Mouse (Mus musculus): Measurements from ENCODE around the gene Aco2.

The Aco2 gene

DNA sequence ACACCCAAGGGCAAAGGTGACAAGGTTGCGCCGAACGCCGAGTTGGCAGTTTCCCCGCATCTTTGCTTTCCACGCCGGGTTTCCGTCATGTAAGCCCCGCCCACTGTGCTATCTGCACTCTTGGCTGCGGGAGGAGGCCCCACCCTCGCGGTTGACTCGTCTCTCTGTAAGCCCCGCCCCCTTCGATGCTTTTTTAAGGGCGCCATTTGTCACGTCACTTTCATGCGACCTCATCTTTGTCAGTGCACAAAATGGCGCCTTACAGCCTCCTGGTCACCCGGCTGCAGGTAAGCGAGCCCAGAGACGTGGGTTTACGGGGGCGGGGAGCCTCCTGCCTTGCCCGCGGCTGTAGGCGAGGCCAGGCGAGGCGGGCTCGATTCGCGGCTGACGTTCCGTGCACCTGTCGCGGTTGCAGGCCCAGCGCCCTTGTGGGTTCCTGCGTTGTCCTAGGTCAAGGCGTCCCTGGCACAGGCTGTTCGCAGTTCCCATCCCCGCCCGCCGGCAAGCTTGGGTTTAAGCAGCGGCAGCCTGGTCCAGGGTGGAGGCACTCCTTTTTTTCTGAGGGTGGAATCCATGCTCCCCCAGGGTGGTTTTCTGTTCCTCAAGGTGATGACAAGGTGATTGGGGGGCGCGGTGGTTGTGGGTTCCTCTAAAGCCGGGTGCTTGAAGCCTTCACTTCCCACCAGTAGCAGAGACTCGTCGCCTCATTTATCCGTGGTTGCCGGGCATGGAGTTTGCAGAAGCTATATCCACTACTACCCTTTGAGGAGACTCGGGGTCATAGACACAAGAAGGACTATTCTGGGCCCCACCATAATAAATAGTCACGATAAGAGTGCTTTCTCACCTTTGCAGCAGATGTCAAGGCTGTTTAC lies at the start of gene Aco2:
Gene Aco2, plus strand, starts transcription at position 48 of the 875 bp plus-strand sequence.
- DNase-seq (ENCODE audit: low read depth, low spot score): peak; percentile 98

DNA sequence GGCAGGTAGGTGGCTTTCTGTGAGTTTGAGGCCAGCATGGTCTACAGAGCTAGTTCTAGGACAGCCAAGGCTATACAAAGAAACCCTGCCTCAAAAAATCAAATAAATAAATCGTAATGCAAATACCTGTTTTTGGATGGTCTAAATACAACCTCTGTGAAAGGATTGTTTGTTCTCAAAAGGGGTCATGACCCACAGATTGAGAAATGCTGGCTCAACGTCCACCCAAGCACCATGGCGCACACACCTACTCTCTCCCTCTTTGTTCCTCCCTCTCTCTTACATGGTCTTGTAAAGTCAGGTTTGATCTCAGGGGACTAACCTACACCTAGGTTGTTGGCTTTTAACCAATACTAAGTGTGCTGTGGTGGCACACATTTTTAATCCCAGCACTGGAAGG lies 49.5 kb upstream of the Aco2 start:
- no peak for DNase-seq (ENCODE audit: low read depth, low spot score)

DNA sequence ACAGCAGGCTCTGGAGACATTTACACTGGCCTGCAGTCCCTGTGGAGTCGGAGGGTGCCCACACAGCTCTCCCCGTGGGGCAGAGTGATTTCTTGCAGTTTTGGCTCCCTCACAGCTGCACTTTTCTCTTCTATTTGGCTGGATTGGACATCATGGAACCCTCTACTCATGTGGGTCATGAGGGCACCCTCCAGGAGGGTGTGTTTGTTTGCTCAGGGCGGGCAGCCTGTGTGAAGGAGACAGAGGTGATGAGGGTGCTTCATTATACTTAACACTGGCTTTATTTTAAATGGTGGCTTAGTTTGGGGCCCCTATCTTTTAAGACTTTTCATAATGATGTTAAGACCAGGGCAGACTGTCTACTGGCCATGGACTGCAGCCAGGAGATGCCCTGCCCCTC lies 47.3 kb upstream of the Aco2 start:
- DNase-seq (ENCODE audit: low read depth, low spot score): no peak

DNA sequence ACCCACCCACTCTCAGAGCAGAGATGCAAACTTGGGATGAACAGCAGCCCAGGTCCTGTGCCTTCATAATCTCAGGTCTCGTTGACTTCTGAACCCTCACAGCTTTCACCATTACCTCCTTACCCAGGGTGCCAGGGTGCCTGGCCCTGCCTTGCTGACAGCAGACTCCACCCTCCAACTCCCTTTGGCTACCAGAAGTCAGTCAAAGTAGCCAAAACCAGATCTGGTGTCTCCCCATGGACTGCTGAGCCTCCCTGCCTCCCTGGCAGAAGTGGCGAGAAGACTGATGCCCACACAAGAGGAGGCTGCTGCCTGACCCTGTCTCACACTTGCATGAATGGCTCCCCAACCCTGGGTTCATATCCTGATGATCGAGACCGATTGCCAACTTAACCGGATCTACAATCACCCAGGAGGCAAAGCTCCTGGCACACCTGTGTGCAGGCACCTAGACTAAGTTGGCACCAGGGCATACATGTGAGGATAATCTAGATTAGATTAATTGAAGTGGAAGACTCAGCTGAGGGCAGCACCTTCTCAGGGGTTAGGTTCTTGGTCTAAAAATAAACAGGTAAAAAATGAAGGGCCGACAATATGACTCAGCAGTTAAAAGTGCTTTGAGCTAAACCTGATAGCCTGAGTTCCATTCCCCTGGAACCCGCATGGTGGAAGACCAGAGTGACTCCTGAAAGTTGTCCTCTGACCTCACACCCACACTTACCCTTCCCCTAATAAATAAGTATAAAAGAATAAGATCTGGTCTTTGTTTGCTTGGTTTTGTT lies 43.5 kb upstream of the Aco2 start:
- DNase-seq (ENCODE audit: low read depth, low spot score): no peak

DNA sequence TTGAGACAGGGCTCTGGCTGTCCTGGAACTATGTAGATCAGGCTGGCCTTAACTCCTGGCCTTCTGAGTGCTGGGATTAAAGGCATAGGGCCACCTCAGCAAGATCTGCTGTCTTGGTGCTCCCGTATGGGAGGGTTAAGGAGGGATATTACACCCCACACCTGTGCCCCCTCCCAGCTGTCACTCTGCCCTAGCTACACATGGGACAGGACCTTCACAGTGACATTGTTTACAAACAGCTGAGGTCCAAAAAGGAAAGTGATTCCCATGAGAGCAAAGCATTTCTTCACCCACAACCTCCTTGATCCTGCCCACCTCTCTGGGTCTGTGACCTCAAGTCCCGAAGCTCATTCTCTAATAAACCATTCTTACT lies 42.9 kb upstream of the Aco2 start:
- DNase-seq (ENCODE audit: low read depth, low spot score): no peak

DNA sequence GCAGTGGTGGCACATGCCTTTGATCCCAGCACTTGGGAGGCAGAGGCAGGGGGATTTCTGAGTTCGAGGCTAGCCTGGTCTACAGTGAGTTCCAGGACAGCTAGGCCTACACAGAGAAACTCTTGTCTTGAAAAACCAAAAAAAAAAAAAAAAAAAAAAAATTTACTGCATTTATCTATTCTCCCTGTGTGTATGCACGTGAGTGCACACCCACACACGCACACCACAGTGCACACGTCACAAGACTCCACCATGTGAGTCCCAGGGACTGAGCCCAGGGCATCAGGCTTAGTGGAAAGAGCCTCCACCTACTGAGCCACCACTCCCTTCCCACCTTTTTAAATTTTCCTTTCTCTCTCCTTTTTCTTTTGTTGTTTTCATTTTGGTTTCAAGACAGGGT lies 41.6 kb upstream of the Aco2 start:
- no peak for DNase-seq (ENCODE audit: low read depth, low spot score)

DNA sequence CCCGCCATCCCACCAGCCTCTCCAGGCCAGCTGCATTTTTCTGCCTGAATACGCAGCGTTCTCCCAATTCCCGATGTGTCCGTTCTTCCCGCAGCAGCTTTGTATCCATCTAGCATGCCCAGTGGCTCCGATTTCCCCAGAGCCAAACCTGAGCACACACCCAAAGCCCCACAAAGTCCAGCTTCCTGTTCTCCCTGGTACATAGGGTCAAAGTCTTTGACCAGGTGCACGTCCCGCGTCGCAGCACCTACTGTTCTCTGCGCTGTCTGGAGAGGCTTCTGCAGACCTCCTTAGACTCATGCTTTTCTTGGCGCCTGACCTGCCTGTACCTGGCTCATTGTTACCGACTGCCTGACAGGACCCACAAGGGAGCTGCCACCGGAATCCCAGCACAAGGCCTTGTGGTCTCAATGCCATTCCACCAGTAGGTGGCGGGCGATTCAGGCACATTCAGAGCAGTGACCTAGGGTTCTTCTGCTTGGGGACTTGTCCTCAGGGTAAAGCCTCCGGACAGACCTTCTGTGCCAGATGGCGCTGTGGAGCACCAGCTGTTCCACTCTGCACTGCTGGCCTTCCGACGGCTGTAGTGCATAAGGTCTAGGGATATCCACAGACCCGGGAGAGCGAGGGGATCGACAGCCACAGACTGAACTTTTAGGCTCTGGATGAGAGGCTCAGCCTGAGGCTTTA lies 40.8 kb upstream of the Aco2 start:
- DNase-seq (ENCODE audit: low read depth, low spot score): peak; percentile 93

DNA sequence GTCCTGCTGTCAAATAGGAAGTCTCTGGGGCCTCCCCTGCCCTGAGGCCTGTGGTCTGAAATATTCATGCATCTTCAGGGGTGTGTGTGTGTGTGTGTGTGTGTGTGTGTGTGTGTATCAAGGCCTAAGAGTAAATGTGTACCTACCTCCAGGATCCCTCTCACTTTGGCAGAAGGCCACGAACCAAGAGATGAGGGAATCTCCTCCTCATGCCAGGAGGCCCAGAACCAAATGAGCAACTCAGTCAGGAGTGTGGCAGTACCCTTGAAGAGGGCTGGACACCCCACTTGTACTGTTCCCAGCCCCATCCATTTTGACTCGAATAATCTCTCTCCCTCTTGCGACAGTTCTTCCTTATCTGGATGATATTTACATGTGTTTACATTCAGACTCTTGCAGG lies 39.9 kb upstream of the Aco2 start:
- no peak for DNase-seq (ENCODE audit: low read depth, low spot score)

DNA sequence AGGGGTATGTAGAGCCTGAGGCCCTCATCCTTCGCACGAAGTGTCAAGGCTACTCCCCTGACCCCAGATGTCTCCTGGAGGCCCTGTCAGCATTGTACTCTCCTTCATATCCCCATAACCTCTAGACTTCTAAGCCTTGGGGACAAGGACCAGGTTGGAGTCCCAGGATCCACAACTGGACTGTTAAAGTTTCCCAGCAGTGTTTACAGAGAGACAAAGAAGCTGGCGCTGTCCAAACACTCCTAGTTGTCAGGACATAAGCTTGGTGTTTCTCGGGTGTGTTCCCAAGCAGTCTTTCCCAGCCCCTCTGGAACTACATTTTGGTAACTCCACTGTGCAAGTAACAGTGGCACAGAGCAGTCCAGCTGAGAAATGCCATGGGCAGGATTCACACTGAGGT lies 38.6 kb upstream of the Aco2 start:
- no peak for DNase-seq (ENCODE audit: low read depth, low spot score)

DNA sequence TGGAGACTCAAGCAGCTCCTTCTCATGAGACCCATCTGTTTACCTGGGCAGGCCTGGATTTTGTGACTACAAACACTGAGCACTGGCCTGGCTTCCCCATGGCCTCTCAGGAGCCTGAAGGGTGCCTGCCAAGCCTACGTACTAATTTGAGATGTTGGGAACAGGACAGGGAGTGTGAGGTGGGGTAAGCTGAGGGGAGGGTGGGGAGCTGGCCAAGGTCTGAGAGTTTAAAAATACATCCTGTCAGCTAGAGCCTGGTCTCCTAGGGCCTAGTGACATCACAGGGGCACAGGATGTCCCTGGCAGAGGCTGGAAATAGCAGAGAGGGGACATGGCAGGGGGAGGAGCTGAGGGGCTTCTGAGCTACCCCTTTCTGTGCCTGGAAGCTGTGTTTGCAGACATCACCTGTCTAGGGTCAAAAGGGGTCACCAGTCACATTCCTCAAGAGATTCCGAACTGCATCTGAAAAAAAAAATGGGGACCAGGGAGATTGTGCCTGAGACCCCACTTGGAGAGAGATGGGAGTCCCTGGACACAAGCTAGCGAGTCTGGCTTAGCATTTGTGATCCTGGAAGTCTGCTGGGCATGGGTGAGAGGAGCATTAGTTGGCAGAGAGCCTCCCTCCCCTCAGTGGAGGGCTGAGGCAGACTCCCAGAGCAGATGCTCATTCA lies 37.8 kb upstream of the Aco2 start:
- no peak for DNase-seq (ENCODE audit: low read depth, low spot score)

DNA sequence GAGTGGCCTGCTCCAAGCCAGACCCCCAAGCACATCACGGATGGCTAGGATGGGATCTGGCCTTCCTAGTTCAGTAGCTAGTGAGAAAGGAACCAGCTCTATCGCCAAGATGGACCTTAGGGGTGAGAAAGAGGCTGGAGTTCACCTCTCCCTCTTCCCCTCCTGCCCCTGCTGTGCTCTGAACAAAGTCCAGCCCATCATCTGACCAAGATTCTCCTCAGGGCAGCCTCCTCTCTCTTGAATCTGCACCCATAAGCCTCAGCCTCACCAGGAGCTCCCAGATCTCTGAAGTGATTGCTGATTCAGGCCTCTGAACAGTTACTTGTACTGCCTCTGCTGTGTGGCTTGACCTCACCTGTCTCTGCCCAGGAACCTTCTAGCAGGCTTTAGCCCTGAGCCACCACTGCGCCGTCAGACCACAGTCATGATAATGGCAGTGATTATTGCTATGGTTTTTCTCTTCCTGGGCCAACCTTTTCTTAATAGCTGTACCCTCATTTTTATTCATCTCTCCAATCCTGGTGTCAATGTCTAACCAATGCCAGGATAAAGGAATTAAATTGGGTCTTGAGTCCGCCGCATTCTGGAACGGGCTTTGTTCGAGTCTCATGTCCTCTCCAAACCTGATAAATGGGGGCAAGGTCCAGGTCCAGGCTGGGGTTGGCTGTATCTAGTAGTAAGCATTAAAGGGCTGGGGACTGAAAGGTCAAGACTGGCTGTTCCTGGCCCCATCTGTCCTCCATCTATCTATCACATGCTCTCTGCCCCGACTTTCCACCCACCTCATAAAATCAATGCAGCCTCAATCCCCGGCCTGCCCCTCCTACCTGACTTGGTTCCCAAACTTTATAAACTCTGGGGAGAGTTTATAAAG lies 36.9 kb upstream of the Aco2 start:
- DNase-seq (ENCODE audit: low read depth, low spot score): no peak

DNA sequence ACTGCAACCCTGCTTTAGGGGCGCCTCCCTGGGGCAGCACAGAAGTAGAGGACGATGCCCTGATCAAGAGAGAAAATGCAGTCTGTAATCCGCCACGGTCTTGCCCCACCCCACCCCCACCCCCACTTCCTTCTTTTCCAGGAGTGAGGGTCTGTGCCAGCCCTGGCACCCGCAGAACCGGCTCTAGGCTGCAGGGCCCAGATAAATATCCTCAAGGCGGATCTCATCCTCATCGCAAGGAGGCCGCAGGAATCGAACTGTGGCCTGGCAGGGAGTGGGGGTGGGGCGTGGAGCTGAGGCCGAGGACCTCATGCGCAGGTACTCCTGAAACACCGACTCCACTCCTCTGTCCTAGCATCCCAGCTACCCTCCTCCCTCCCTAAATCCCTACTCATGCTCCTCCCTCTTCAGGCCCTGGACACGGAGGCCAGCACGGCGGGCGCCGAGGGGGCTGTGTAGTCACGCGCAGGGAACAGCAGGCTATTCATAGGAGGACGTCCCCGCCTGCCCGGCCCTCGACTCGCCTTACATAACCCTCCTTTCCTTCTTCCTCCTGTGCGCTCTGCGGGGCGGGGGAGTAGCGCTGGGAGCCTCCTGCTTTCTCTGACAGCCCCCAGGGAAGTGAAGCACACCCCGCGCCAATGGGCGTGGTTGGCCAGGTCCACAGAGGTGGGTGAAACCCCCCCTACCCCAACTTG lies 35.8 kb upstream of the Aco2 start:
- DNase-seq (ENCODE audit: low read depth, low spot score): peak; percentile 72

DNA sequence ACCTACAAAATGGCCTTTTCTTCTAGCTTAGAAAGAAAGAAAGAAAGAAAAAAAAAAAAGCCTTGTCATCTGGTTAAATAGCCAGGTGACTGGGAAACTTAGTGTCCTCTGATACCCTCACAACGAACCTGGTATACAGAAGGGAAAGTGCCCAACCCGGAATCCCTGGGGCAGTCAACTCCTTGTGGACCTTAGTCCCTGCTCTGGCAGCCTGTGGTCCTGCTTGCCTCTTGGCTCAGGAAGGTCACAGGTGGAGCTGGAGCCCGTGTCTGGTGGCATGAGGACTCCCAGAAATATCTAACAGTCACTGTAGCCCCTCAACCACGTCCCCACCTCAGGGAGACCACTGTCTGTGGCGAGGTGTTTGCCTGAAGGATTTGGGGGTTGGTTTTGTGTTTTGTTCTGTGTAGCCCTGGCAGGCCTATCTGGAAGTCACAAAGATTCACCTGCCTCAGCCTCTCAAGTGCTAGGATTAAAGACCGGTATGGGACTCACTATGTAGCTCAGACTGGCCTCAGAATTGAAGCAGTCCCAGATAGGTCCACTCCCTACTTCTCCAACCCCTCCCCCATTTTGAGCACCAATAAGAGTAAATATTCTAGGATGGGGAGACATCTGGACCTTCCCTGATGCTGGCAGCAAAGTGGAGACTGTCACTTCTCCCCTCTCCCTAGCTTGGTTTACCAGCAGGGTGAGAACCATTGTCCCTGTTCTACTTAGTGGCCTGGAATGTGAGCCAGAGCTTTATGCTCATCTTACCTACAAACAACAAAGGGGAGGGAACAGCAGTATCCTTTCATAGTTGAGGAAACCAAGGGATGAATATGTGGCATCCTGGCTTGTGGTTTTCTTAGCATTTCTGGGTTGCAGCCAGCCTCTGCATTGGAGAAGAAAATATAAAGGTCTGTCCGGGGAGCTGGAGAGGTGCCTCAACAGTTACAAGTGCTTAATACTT lies 34.9 kb upstream of the Aco2 start:
- DNase-seq (ENCODE audit: low read depth, low spot score): no peak

DNA sequence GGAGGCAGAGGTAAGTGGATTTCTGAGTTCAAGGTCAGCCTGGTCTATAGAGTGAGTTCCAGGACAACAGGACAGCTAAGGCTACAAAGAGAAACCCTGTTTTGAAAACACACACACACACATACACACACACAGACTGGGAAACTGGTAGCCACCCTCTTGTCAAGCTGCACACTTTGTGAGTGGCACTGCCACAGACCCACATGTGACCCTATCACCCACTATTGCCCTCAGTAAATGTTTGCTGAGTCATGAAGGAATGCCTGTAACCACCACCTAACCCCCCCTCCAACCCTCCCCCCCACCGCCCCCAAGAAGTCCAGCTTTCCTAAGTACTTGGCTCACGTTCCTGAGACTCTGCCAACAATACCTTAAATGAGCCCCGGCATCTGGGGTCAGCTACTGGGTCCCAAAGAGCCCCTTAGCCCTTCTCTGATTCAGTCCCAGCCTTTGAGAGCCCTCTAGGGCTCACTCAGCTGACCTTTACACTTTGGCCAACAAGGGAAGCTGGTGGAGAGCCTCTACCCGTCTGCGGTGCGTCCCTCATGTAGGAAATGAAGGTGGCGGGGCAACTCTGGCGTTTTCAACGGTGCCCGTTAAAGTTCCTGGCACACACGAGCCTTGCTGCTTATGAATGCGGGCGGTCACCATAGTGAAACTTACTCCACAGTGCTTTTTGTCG lies 33.4 kb upstream of the Aco2 start:
- no peak for DNase-seq (ENCODE audit: low read depth, low spot score)

DNA sequence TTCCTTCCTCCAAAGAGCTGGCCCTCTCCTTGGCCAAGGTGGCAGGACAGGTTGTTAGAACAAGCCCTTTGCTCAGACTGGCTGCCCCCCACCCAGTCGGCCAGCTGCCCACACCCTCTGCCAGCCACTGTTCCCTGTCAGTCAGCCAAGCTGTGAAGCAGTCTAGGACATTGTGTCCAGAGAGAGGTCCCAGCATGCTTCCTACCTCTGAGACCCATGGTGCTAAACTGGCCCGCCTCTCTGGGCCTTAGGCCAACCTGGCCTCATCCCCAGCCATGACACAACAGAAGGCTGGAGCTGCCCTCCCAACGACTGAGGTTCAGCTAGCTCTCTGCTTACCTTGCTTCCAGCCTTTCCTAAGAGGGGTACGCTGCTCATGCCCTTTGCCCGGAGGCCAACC lies 32.5 kb upstream of the Aco2 start:
- no peak for DNase-seq (ENCODE audit: low read depth, low spot score)

DNA sequence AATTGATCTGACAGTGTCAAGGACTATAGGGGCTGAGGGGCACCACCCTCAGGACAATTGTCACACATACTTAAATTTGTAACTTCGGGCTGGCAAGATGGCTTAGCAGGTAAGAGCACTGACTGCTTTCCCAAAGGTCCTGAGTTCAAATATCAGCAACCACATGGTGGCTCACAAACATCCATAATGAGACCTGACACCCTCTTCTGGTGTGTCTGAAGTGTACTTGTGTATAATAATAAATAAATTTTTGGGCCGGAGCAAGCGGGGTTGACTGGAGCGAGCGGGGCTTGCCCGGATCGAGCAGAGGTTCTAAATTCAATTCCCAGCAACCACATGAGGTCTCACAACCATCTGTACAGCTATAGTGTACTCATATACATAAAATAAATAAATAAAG lies 31.8 kb upstream of the Aco2 start:
- DNase-seq (ENCODE audit: low read depth, low spot score): no peak

DNA sequence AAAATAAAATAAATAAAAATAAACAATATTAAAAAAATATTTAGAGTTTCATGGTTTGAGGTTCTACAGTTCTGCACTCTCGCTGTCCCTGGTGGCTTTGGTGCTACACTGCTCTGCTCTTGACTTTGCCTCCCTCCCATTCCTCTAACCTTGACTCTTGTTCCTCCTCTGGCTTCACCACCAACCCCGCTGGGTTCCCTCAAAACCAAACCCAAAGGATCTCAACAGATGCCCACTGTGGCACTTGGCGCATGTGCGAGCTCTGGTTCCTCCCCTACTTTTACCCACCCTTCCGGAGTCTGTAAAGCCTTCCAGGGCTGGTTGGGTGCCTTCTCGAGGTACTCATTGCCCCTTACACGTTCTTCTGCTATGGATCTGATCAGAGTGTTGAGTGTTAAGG lies 29.8 kb upstream of the Aco2 start:
- no peak for DNase-seq (ENCODE audit: low read depth, low spot score)

DNA sequence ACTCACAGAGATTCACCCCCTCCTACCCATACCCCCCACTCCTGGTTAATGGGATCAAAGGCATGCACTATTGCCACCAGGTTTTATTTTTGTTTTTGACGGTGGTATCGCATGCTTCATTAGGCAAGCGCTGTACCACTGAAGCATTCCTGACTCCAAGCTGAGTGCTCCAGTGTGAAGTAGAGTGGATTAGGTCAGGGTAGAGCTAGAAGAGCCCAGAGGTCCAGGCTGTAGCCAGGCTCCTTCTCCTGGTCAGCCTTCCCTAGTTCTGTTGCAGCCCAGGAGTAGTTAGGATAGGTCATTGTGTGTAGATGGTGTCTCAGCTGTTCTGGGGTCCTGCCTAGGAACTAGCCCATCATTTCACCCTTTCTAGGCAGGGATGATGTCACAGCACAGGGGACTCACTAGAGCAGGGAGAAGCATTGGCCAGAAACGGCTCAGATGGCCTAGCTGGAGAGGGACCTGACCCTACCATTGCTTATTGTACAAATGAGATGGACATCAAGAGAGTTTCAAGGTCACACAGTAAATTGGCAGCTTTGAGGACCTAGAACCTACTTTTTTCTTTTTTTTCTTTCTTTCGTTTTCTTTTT lies 27.0 kb upstream of the Aco2 start:
- DNase-seq (ENCODE audit: low read depth, low spot score): no peak

Data from forelimb bud, embryonic 11.5 days (tissue).